Mouse (Mus musculus) forebrain, embryonic 13.5 days (tissue): ENCODE results near the gene Tanc1. TPM values are rescaled to one million over a fixed set of nuclear protein-coding genes. Genes with fewer than 3 reads are reported as not detected.

Experiments
- ATAC-seq: fragments of 200-750 bp; cut with Nextera tagmentation; 2 replicates; pipeline ENCODE4 v1.8.0; 2017
- H3K27ac ChIP-seq: fragments of 300-500 bp; sonication (generic); 2 replicates; pipeline ENCODE4 v1.5.1; 2015; ENCODE audit warnings: inconsistent platforms, mild to moderate bottlenecking, moderate library complexity
- H3K27me3 ChIP-seq: fragments of 300-500 bp; sonication (generic); 2 replicates; pipeline ENCODE4 v1.6.1; 2015; ENCODE audit warnings: mild to moderate bottlenecking, inconsistent platforms
- H3K36me3 ChIP-seq: fragments of 300-500 bp; sonication (generic); 2 replicates; pipeline ENCODE4 v1.6.1; 2015; ENCODE audit warnings: mild to moderate bottlenecking, inconsistent platforms; ENCODE audit not compliant: poor library complexity, severe bottlenecking
- H3K4me1 ChIP-seq: fragments of 300-500 bp; sonication (generic); 2 replicates; pipeline ENCODE4 v1.6.1; 2015; ENCODE audit warnings: inconsistent platforms
- H3K4me2 ChIP-seq: fragments of 300-500 bp; sonication (generic); 2 replicates; pipeline ENCODE4 v1.6.1; 2015; ENCODE audit warnings: inconsistent platforms, mild to moderate bottlenecking, moderate library complexity
- H3K4me3 ChIP-seq: fragments of 300-500 bp; sonication (generic); 2 replicates; pipeline ENCODE4 v1.5.1; 2015; ENCODE audit warnings: mild to moderate bottlenecking, inconsistent platforms
- H3K9ac ChIP-seq: fragments of 300-500 bp; sonication (generic); 2 replicates; pipeline ENCODE4 v1.6.1; 2015; ENCODE audit warnings: mild to moderate bottlenecking, inconsistent platforms
- H3K9me3 ChIP-seq: fragments of 300-500 bp; sonication (generic); replicated peaks from 2 replicates; pipeline ENCODE4 v1.6.1; 2016; ENCODE audit warnings: inconsistent platforms
- WGBS: fragments of 180-500 bp; shearing (Covaris S2); methylation state at CpG from one replicate; pipeline ENCODE4 v1.1.7; 2015; 5-methylcytosine and 5-hydroxymethylcytosine counted together
- polyA plus RNA-seq: library from polyadenylated mRNA; unstranded; fragments of >200 nt; fragmentation: Nextera tagmentation; extraction: Ambion mirVana; gene quantifications from 2 replicates; pipeline ENCODE4 v1.2.1, GENCODE M21; 2015

Tanc1 gene
- polyA plus RNA-seq, 1 experiment from 2014 or later: 12.7 TPM

DNA sequence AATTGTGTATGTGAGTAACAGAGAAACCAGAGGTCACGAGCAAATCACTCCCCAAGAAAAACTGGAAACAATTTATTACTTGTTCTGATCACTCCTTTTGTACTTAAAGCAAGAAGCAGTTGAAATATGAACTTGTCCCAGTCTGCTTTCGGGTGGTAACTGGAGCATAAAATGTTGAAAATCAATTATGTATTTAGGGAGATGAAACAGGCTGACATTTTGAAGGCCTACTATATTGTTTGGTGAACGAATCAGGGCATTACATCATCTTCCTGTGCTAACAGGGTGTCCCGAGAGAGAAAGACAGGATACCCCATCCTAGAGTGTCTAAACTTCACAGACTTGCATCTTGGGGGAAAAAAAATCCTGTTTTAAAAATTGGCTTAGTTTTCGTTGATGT is 44.8 kb downstream of the Tanc1 start:
- no peak overlapping the region for H3K9ac ChIP-seq
- H3K4me2 ChIP-seq: no peak overlapping the region
- ATAC-seq: no peak
- H3K4me1 ChIP-seq: peaks cover 59% of the 10 kb centered on the region
- no peak overlapping the region for H3K27ac ChIP-seq
- no peaks in the 10 kb centered on the region for H3K27me3 ChIP-seq
- 51% methylated on average over 5 of the region's 5 CpGs for WGBS
- H3K36me3 ChIP-seq: no peaks in the 10 kb centered on the region
- H3K9me3 ChIP-seq: no peaks in the 10 kb centered on the region
- no peak overlapping the region for H3K4me3 ChIP-seq

DNA sequence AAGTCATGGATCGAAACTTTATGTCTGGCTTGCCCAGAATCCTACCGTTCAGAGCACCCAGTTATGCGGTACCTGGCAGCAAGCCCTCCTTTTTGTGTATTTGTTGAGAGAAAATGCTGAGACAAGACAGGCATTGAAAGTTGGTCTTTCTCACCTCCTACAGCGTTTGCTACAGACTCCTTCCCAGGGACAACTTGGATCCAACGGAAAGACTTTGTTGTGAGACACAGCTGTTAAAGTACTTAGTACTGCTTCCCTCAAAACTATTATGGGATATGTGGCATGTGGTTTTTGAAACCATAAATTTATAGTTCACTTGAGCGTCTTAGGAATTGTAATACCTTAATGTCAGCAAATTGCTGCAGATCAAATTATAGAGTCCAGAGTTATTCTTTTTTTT is 47.8 kb downstream of the Tanc1 start:
- WGBS: 86% methylated on average over 6 of the region's 6 CpGs

GRCm38 (mm10) chr2:59660891-59661805 is 49.3 kb downstream of the Tanc1 start:
- Histone ChIP-seq H3K36me3 (no peaks in the 10 kb centered on the region), H3K27ac (peak overlapping the region; percentile 48; the same call in 1 of the 2 replicates), H3K27me3 (no peaks in the 10 kb centered on the region), H3K4me1 (peaks cover 37% of the 10 kb centered on the region), H3K4me3 (no peak overlapping the region), H3K9me3 (no peaks in the 10 kb centered on the region), H3K4me2 (peak overlapping the region; percentile 21; the same call in 1 of the 2 replicates), H3K9ac (no peak overlapping the region)
- WGBS: 42% methylated on average over 16 of the region's 16 CpGs
- peak; percentile 23; the same call in 1 of the 2 replicates for ATAC-seq

More for the DNA sequence above, 47.8 kb downstream of the Tanc1 start:
- peaks cover 50% of the 10 kb centered on the region for H3K4me1 ChIP-seq
- no peaks in the 10 kb centered on the region for H3K27me3 ChIP-seq
- no peaks in the 10 kb centered on the region for H3K36me3 ChIP-seq
- H3K4me3 ChIP-seq: no peak overlapping the region
- H3K27ac ChIP-seq: no peak overlapping the region
- no peaks in the 10 kb centered on the region for H3K9me3 ChIP-seq
- ATAC-seq: no peak
- no peak overlapping the region for H3K9ac ChIP-seq
- no peak overlapping the region for H3K4me2 ChIP-seq

DNA sequence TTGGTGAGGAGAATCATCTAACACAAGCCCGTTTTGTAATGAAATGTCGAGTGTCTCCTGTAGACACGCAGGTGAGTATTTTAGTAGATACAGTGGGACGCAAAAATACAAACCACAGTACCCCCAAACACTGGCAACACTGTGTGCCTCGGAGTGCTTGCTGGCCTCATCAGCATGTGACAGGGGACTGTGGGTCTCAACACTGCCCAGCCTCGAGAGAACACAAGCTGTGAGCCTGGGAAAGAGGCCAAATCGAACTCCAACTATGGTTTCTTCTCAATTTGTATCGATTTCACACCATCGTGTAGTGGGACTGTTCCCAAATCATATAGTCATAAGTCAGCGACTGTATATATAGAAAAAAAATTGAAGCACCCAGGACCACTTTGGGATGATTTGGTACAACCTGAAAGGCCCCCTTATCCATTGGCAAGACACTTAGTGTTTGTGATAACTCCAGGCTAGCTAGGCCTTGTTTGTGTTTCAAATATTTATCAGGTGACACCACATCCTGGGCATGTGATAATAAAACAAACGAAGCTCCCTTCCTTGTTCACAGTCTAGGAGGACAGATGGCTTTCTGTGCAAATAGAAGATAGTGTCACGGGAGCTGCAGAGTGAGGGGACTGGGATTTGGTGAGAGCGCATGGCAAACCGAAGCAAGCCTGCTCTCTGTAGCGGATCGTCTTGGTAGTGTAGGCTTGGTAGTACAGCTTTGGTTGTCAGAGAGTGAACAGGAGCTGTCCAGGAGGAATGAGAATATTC is 53.1 kb downstream of the Tanc1 start:
- peak; percentile 20; the same call in 1 of the 2 replicates for ATAC-seq
- H3K9ac ChIP-seq: no peak overlapping the region
- no peak overlapping the region for H3K27ac ChIP-seq
- H3K36me3 ChIP-seq: no peaks in the 10 kb centered on the region
- WGBS: 82% methylated on average over 16 of the region's 16 CpGs
- peaks cover 27% of the 10 kb centered on the region for H3K4me1 ChIP-seq
- no peak overlapping the region for H3K4me3 ChIP-seq
- H3K27me3 ChIP-seq: no peaks in the 10 kb centered on the region
- no peaks in the 10 kb centered on the region for H3K9me3 ChIP-seq
- no peak overlapping the region for H3K4me2 ChIP-seq

DNA sequence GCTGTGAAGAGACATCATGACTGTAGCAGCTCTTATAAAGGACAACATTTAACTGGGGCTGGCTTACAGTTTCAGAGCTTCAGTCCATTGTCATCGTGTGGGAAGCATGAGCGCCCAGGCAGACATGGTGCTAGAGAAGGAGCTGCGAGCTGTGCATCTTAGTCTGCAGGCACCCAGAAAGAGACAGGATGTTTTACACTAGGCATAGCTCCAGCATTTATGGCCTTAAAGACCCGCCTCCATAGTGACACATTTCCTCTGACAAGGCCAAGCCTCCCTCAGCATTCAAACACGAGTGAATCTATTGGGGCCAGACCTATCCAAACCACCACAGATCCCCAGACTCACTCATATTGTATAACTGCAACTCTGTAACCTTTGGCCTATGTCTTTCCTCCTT is 54.7 kb downstream of the Tanc1 start:
- H3K9me3 ChIP-seq: no peaks in the 10 kb centered on the region
- H3K36me3 ChIP-seq: no peaks in the 10 kb centered on the region
- H3K27me3 ChIP-seq: no peaks in the 10 kb centered on the region
- no peak overlapping the region for H3K27ac ChIP-seq
- WGBS: 93% methylated on average over 5 of the region's 5 CpGs
- peaks cover 18% of the 10 kb centered on the region for H3K4me1 ChIP-seq
- no peak for ATAC-seq
- H3K4me2 ChIP-seq: no peak overlapping the region
- no peak overlapping the region for H3K9ac ChIP-seq
- no peak overlapping the region for H3K4me3 ChIP-seq

GRCm38 (mm10) chr2:59670087-59671060 is 58.5 kb downstream of the Tanc1 start:
- Histone ChIP-seq H3K9ac (no peak overlapping the region), H3K27ac (no peak overlapping the region), H3K4me2 (no peak overlapping the region), H3K4me3 (no peak overlapping the region), H3K36me3 (no peaks in the 10 kb centered on the region), H3K4me1 (peaks cover 17% of the 10 kb centered on the region), H3K9me3 (no peaks in the 10 kb centered on the region), H3K27me3 (no peaks in the 10 kb centered on the region)
- 74% methylated on average over 15 of the region's 15 CpGs for WGBS
- no peak for ATAC-seq

GRCm38 (mm10) chr2:59671671-59672070 is 59.8 kb downstream of the Tanc1 start:
- no peak for ATAC-seq
- no peak overlapping the region for H3K4me3 ChIP-seq
- H3K27me3 ChIP-seq: no peaks in the 10 kb centered on the region
- no peaks in the 10 kb centered on the region for H3K9me3 ChIP-seq
- no peak overlapping the region for H3K4me2 ChIP-seq
- 54% methylated on average over 8 of the region's 8 CpGs for WGBS
- peaks cover 22% of the 10 kb centered on the region for H3K4me1 ChIP-seq
- H3K27ac ChIP-seq: no peak overlapping the region
- H3K36me3 ChIP-seq: no peaks in the 10 kb centered on the region
- no peak overlapping the region for H3K9ac ChIP-seq

DNA sequence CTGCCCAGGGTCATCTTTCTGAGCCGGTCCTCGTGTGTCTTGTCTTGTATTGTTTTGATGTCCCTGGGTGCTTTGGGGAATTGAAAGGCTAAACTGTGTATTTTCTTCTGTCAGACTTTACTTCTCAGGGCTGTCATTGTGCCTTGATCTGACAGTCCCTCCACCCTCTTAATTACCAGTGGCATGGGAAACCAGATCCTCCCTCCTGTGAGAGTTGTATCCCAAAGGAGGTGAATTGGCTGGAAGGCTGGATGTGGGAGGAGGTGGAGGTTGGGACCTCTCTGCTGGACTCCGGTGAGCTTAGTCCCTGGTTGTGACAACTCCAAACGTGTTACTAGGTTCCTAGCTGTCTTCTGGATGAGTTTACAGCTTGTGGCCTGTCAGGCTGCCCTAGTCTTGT is 60.2 kb downstream of the Tanc1 start:
- WGBS: 22% methylated on average over 4 of the region's 4 CpGs
- Histone ChIP-seq H3K4me1 (peaks cover 22% of the 10 kb centered on the region), H3K4me2 (no peak overlapping the region), H3K27ac (no peak overlapping the region), H3K27me3 (no peaks in the 10 kb centered on the region), H3K4me3 (no peak overlapping the region), H3K9me3 (no peaks in the 10 kb centered on the region), H3K9ac (no peak overlapping the region), H3K36me3 (no peaks in the 10 kb centered on the region)
- no peak for ATAC-seq

- WGBS: 66% methylated on average over 8 of the region's 8 CpGs
- H3K36me3 ChIP-seq: no peaks in the 10 kb centered on the region
- no peaks in the 10 kb centered on the region for H3K9me3 ChIP-seq
- no peak for ATAC-seq
- peaks cover 22% of the 10 kb centered on the region for H3K4me1 ChIP-seq
- no peak overlapping the region for H3K9ac ChIP-seq
- H3K27me3 ChIP-seq: no peaks in the 10 kb centered on the region
- no peak overlapping the region for H3K27ac ChIP-seq
- no peak overlapping the region for H3K4me2 ChIP-seq
- no peak overlapping the region for H3K4me3 ChIP-seq
These were observed 60.8 kb downstream of the Tanc1 start for GRCm38 (mm10) chr2:59672686-59673085.

DNA sequence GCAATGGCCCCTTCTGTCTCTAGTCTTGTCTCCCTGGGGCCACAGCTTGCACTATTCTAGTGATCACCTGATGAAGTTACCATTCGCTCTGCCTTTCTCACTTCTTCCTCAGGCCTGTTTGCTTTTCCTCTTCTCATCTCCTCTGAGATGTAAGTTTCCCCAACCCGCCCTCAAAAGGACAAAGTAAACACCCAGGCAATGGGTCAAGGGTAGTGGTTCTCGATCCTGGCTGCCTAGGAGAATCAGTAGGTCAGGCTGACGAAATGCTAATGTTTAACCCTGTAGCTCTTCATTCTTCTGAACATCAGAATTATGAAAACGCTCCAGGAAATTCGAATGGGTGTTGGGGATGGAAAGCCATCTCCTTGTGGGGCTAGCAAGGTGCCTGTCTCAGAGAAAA is 61.5 kb downstream of the Tanc1 start:
- no peak overlapping the region for H3K4me2 ChIP-seq
- no peak overlapping the region for H3K9ac ChIP-seq
- H3K27me3 ChIP-seq: no peaks in the 10 kb centered on the region
- H3K27ac ChIP-seq: no peak overlapping the region
- H3K9me3 ChIP-seq: no peaks in the 10 kb centered on the region
- no peak overlapping the region for H3K4me3 ChIP-seq
- no peaks in the 10 kb centered on the region for H3K36me3 ChIP-seq
- peaks cover 22% of the 10 kb centered on the region for H3K4me1 ChIP-seq
- no peak for ATAC-seq
- 92% methylated on average over 6 of the region's 6 CpGs for WGBS

- 74% methylated on average over 1 of the region's 1 CpGs for WGBS
- no peaks in the 10 kb centered on the region for H3K36me3 ChIP-seq
- ATAC-seq: no peak
These were observed 62.0 kb downstream of the Tanc1 start for GRCm38 (mm10) chr2:59673877-59674276.

More at GRCm38 (mm10) chr2:59673877-59674276, 62.0 kb downstream of the Tanc1 start:
- Histone ChIP-seq H3K27me3 (no peaks in the 10 kb centered on the region), H3K27ac (no peak overlapping the region), H3K4me3 (no peak overlapping the region), H3K9me3 (no peaks in the 10 kb centered on the region), H3K4me2 (no peak overlapping the region), H3K4me1 (peaks cover 22% of the 10 kb centered on the region), H3K9ac (no peak overlapping the region)
